Mouse (Mus musculus): Measurements from ENCODE around the gene Miga2. TPM values are rescaled to one million over a fixed set of nuclear protein-coding genes. Genes with fewer than 3 reads are reported as not detected.
A peak's percentile ranks its signal among the peaks of the same experiment; 100 is the strongest.

Gene Miga2
- total and polyA plus RNA-seq, 2 experiments from 2014 or later, result 28.6 to 70.8 TPM

- Histone ChIP-seq H3K27me3 (ENCODE audit: insufficient read depth, low read length) (no peaks in the 10 kb centered on the region), H3K9me3 (ENCODE audit: low read length) (no peaks in the 10 kb centered on the region), H3K4me3 (ENCODE audit: low read depth, low read length) (no peak overlapping the region), H3K27ac (ENCODE audit: low read depth, low read length) (no peak overlapping the region), H3K4me1 (ENCODE audit: insufficient read depth) (peaks cover 16% of the 10 kb centered on the region), H3K9ac (no peak overlapping the region), H3K36me3 (ENCODE audit: insufficient read depth) (no peaks in the 10 kb centered on the region), H3K4me2 (ENCODE audit: low read depth) (no peak overlapping the region)
- TF ChIP-seq CTCF (IDR thresholded peaks at IDR 0.05; ENCODE audit: low read depth), result no peak
- ATAC-seq, result no peak
- DNase-seq, result no peak
- 62% methylated on average over 6 of the region's 6 CpGs for WGBS
These were observed 54.2 kb downstream of the Miga2 start for GRCm38 (mm10) chr2:30418259-30418658.

DNA sequence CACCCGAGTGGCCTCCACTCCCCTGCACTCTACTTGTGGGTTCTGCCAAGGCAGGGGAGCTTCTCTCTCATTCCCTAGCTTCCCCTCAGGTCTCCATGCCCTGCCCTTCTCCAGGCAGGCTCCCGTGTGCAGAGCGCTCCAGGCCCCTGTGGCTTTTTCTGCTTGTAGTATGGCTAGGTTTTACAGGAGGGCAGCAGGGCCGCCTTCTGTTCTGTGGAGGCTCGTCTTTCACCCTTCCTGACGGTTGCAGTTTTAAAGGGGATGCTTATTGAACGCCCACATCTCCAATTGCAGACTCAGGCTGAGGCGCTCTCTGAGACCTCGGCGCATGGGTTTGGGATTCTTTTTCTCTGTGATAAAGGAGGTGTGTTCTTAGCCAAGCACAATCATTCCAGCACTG is 55.1 kb downstream of the Miga2 start:
- no peak for ATAC-seq
- DNase-seq, result no peak
- Histone ChIP-seq H3K9me3 (ENCODE audit: low read length) (no peaks in the 10 kb centered on the region), H3K4me1 (ENCODE audit: insufficient read depth) (peaks cover 14% of the 10 kb centered on the region), H3K4me3 (ENCODE audit: low read depth, low read length) (no peak overlapping the region), H3K36me3 (ENCODE audit: insufficient read depth) (no peaks in the 10 kb centered on the region), H3K27ac (ENCODE audit: low read depth, low read length) (no peak overlapping the region), H3K9ac (0 out of 2 replicates have a peak overlapping the region, but pooled peaks have one; percentile 7), H3K27me3 (ENCODE audit: insufficient read depth, low read length) (no peaks in the 10 kb centered on the region), H3K4me2 (ENCODE audit: low read depth) (no peak overlapping the region)
- WGBS, result 36% methylated on average over 10 of the region's 10 CpGs
- no peak for TF ChIP-seq CTCF (IDR thresholded peaks at IDR 0.05; ENCODE audit: low read depth)

- Histone ChIP-seq H3K9ac (no peak overlapping the region), H3K4me1 (ENCODE audit: insufficient read depth) (0 out of 2 replicates have a peak, but pooled peaks cover 5% of the 10 kb centered on the region), H3K4me2 (ENCODE audit: low read depth) (no peak overlapping the region), H3K27ac (ENCODE audit: low read depth, low read length) (no peak overlapping the region), H3K9me3 (ENCODE audit: low read length) (no peaks in the 10 kb centered on the region), H3K27me3 (ENCODE audit: insufficient read depth, low read length) (no peaks in the 10 kb centered on the region), H3K36me3 (ENCODE audit: insufficient read depth) (peaks cover 2% of the 10 kb centered on the region), H3K4me3 (ENCODE audit: low read depth, low read length) (no peak overlapping the region)
- DNase-seq, result no peak
- peak; percentile 49; the same call in 1 of the 2 replicates for ATAC-seq
- TF ChIP-seq CTCF (IDR thresholded peaks at IDR 0.05; ENCODE audit: low read depth), result no peak
- WGBS, result 67% methylated on average over 4 of the region's 4 CpGs
These were observed 57.4 kb downstream of the Miga2 start for GRCm38 (mm10) chr2:30421432-30421831.

DNA sequence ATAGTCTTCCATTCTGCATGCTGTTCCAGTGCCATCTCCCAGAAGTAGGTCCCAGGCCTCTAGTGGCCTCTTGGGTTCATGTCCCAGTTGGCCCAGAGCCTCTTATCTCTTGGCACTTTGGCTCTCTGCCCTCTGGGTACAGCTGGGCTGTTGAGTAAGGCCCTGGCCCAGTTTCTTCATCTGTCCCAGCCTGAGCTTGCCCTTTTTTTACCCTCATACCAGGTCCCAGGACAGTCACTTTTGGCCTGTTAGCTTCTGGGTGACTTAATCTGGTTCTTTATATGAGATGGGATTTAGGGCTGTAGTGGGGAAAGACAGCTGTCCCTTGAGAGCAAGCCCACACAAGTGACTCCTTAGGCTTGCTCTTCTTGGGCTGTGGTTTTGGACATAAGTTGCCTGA is 65.1 kb downstream of the Miga2 start:
- H3K4me3 ChIP-seq (ENCODE audit: low read depth, low read length), result no peak overlapping the region
- no peaks in the 10 kb centered on the region for H3K9me3 ChIP-seq (ENCODE audit: low read length)
- peaks cover 75% of the 10 kb centered on the region for H3K36me3 ChIP-seq (ENCODE audit: insufficient read depth)
- no peak overlapping the region for H3K27ac ChIP-seq (ENCODE audit: low read depth, low read length)
- ATAC-seq (no peak), DNase-seq (no peak)
- no peak overlapping the region for H3K4me2 ChIP-seq (ENCODE audit: low read depth)
- TF ChIP-seq CTCF (IDR thresholded peaks at IDR 0.05; ENCODE audit: low read depth), result no peak
- H3K9ac ChIP-seq, result no peak overlapping the region
- H3K27me3 ChIP-seq (ENCODE audit: insufficient read depth, low read length), result no peaks in the 10 kb centered on the region
- no peaks in the 10 kb centered on the region for H3K4me1 ChIP-seq (ENCODE audit: insufficient read depth)

Small RNA genes within 50 kb of the gene (microRNA-seq; reads per million reads assigned to microRNA genes)
- gene Gm47292, result 0 reads per million in 2 experiments

Other genes with a start within 250 kb of the Miga2 start
- 51.9 and 70.2 TPM in 2 replicates for gene Zer1, start 239.6 kb upstream of the Miga2 start, total RNA-seq (2014; rRNA removed)
- gene Zer1, start 239.6 kb upstream of the Miga2 start, polyA plus RNA-seq (2015; fragmentation: Nextera tagmentation; extraction: Ambion mirVana), result 5.4 and 10.3 TPM in 2 replicates
- gene Tbc1d13, start 230.5 kb upstream of the Miga2 start, total RNA-seq (2014; rRNA removed), result 116 and 135 TPM in 2 replicates
- 5.0 and 8.3 TPM in 2 replicates for gene Tbc1d13, start 230.5 kb upstream of the Miga2 start, polyA plus RNA-seq (2015; fragmentation: Nextera tagmentation; extraction: Ambion mirVana)
- gene Endog, start 192.7 kb upstream of the Miga2 start, total RNA-seq (2014; rRNA removed), result 31.8 and 37.1 TPM in 2 replicates
- 29.0 and 31.1 TPM in 2 replicates for gene Endog, start 192.7 kb upstream of the Miga2 start, polyA plus RNA-seq (2015; fragmentation: Nextera tagmentation; extraction: Ambion mirVana)
- 36.1 and 40.1 TPM in 2 replicates for gene Spout1, start 185.8 kb upstream of the Miga2 start, total RNA-seq (2014; rRNA removed)
- gene Spout1, start 185.8 kb upstream of the Miga2 start, polyA plus RNA-seq (2015; fragmentation: Nextera tagmentation; extraction: Ambion mirVana), result 50.3 and 53.5 TPM in 2 replicates
- gene Kyat1, start 158.4 kb upstream of the Miga2 start, total RNA-seq (2014; rRNA removed), result 18.3 and 22.6 TPM in 2 replicates
- gene Kyat1, start 158.4 kb upstream of the Miga2 start, polyA plus RNA-seq (2015; fragmentation: Nextera tagmentation; extraction: Ambion mirVana), result 14.7 and 15.7 TPM in 2 replicates
- 32.3 and 44.5 TPM in 2 replicates for gene Lrrc8a, start 126.5 kb upstream of the Miga2 start, total RNA-seq (2014; rRNA removed)
- 48.0 and 55.3 TPM in 2 replicates for gene Lrrc8a, start 126.5 kb upstream of the Miga2 start, polyA plus RNA-seq (2015; fragmentation: Nextera tagmentation; extraction: Ambion mirVana)
- gene Gm28035, start 123.7 kb upstream of the Miga2 start, total RNA-seq (2014; rRNA removed), result 4.2 and 5.1 TPM in 2 replicates
- gene Gm28035, start 123.7 kb upstream of the Miga2 start, polyA plus RNA-seq (2015; fragmentation: Nextera tagmentation; extraction: Ambion mirVana), result 0.13 and 0.16 TPM in 2 replicates
- gene Phyhd1, start 98.0 kb upstream of the Miga2 start, total RNA-seq (2014; rRNA removed), result 6.3 and 15.7 TPM in 2 replicates
- gene Phyhd1, start 98.0 kb upstream of the Miga2 start, polyA plus RNA-seq (2015; fragmentation: Nextera tagmentation; extraction: Ambion mirVana), result 5.0 and 6.3 TPM in 2 replicates
- 2.4 TPM in 1 of 2 replicates, not detected in the other for gene Gm28038, start 83.2 kb upstream of the Miga2 start, total RNA-seq (2014; rRNA removed)
- not detected in 2 replicates for gene Gm28038, start 83.2 kb upstream of the Miga2 start, polyA plus RNA-seq (2015; fragmentation: Nextera tagmentation; extraction: Ambion mirVana)
- gene Dolk, start 77.9 kb upstream of the Miga2 start, total RNA-seq (2014; rRNA removed), result 26.6 and 34.8 TPM in 2 replicates
- gene Dolk, start 77.9 kb upstream of the Miga2 start, polyA plus RNA-seq (2015; fragmentation: Nextera tagmentation; extraction: Ambion mirVana), result 31.1 and 37.7 TPM in 2 replicates
- gene Nup188, start 77.8 kb upstream of the Miga2 start, total RNA-seq (2014; rRNA removed), result 25.1 and 29.3 TPM in 2 replicates
- 11.8 and 14.1 TPM in 2 replicates for gene Nup188, start 77.8 kb upstream of the Miga2 start, polyA plus RNA-seq (2015; fragmentation: Nextera tagmentation; extraction: Ambion mirVana)
- gene Sh3glb2, start 4.9 kb upstream of the Miga2 start, total RNA-seq (2014; rRNA removed), result 291 and 292 TPM in 2 replicates
- 147 and 156 TPM in 2 replicates for gene Sh3glb2, start 4.9 kb upstream of the Miga2 start, polyA plus RNA-seq (2015; fragmentation: Nextera tagmentation; extraction: Ambion mirVana)
- gene Dolpp1, start 28.0 kb downstream of the Miga2 start, total RNA-seq (2014; rRNA removed), result 52.2 and 92.4 TPM in 2 replicates
- 40.1 and 44.7 TPM in 2 replicates for gene Dolpp1, start 28.0 kb downstream of the Miga2 start, polyA plus RNA-seq (2015; fragmentation: Nextera tagmentation; extraction: Ambion mirVana)
- 28.0 and 33.6 TPM in 2 replicates for gene Crat, start 51.6 kb downstream of the Miga2 start, total RNA-seq (2014; rRNA removed)
- gene Crat, start 51.6 kb downstream of the Miga2 start, polyA plus RNA-seq (2015; fragmentation: Nextera tagmentation; extraction: Ambion mirVana), result 20.7 and 24.0 TPM in 2 replicates
- 129 and 132 TPM in 2 replicates for gene Ptpa, start 51.8 kb downstream of the Miga2 start, total RNA-seq (2014; rRNA removed)
- gene Ptpa, start 51.8 kb downstream of the Miga2 start, polyA plus RNA-seq (2015; fragmentation: Nextera tagmentation; extraction: Ambion mirVana), result 143 and 148 TPM in 2 replicates
- 17.7 and 19.9 TPM in 2 replicates for gene Ier5l, start 110.0 kb downstream of the Miga2 start, total RNA-seq (2014; rRNA removed)
- 4.0 and 6.2 TPM in 2 replicates for gene Ier5l, start 110.0 kb downstream of the Miga2 start, polyA plus RNA-seq (2015; fragmentation: Nextera tagmentation; extraction: Ambion mirVana)
- gene Cstad, start 230.8 kb downstream of the Miga2 start, total RNA-seq (2014; rRNA removed), result 3.8 and 4.1 TPM in 2 replicates
- 0.65 and 1.2 TPM in 2 replicates for gene Cstad, start 230.8 kb downstream of the Miga2 start, polyA plus RNA-seq (2015; fragmentation: Nextera tagmentation; extraction: Ambion mirVana)

Data from forebrain, postnatal 0 days (tissue).